Mouse (Mus musculus) MEL (cell line): Measurements from ENCODE around the gene Ibsp. TPM values are rescaled to one million over a fixed set of nuclear protein-coding genes. Genes with fewer than 3 reads are reported as not detected.

ENCODE experiments used
- DNase-seq: peaks from one replicate; pipeline ENCODE4 v3.0.0; 2011; ENCODE audit warnings: low read depth, low spot score
- H3K27ac ChIP-seq: 2 replicates; pipeline ENCODE4 v1.5.1; 2012; ENCODE audit warnings: low read depth, mild to moderate bottlenecking, control low read depth, low read length, moderate library complexity; ENCODE audit not compliant: control insufficient read depth
- H3K27me3 ChIP-seq, 2 experiments: fragments of 150-350 bp in 1 of 2; sonication (generic) in 1 of 2; 2 replicates each; pipeline ENCODE4 v1.6.1; 2012; ENCODE audit warnings: low read length in 2 of 2, mild to moderate bottlenecking in 2 of 2, improper control_type of control experiment in 1 of 2, moderate library complexity in 1 of 2; ENCODE audit not compliant: insufficient read depth in 2 of 2, control insufficient read depth in 1 of 2
- H3K36me3 ChIP-seq, 2 experiments: 2 replicates each; pipeline ENCODE4 v1.6.1; 2012 to 2014; ENCODE audit warnings: low read length in 2 of 2, improper control_type of control experiment in 1 of 2, inconsistent platforms in 1 of 2, mild to moderate bottlenecking in 1 of 2; ENCODE audit not compliant: insufficient read depth in 2 of 2, control insufficient read depth in 1 of 2
- H3K4me1 ChIP-seq, 2 experiments: fragments of 150-350 bp in 1 of 2; sonication (generic) in 1 of 2; 2 replicates each; pipeline ENCODE4 v1.6.1; 2012; ENCODE audit warnings: low read length in 2 of 2, improper control_type of control experiment in 1 of 2, mild to moderate bottlenecking in 1 of 2; ENCODE audit not compliant: insufficient read depth in 2 of 2, control insufficient read depth in 1 of 2
- H3K4me3 ChIP-seq, 2 experiments: fragments of 150-350 bp in 1 of 2; sonication (generic) in 1 of 2; 2 replicates each; pipeline ENCODE4 v1.5.1; 2012; ENCODE audit warnings: low read depth in 2 of 2, low read length in 2 of 2, mild to moderate bottlenecking in 2 of 2, moderate library complexity in 2 of 2, control low read depth in 1 of 2, improper control_type of control experiment in 1 of 2; ENCODE audit not compliant: control insufficient read depth in 1 of 2, insufficient read depth in 1 of 2
- H3K79me2 ChIP-seq: 2 replicates; pipeline ENCODE4 v1.6.1; 2012; ENCODE audit warnings: mild to moderate bottlenecking, low read length, moderate library complexity; ENCODE audit not compliant: control insufficient read depth, poor library complexity, insufficient read depth
- H3K9ac ChIP-seq: 2 replicates; pipeline ENCODE4 v1.6.1; 2012; ENCODE audit warnings: low read depth, mild to moderate bottlenecking, control low read depth, low read length, moderate library complexity; ENCODE audit not compliant: control insufficient read depth, poor library complexity, severe bottlenecking
- H3K9me3 ChIP-seq: fragments of 150-350 bp; sonication (generic); replicated peaks from 2 replicates; pipeline ENCODE4 v1.6.1; 2012; ENCODE audit warnings: mild to moderate bottlenecking, low read length, improper control_type of control experiment, moderate library complexity; ENCODE audit not compliant: insufficient read depth
- BHLHE40 ChIP-seq: IDR thresholded peaks from 2 replicates; pipeline ENCODE4 v1.6.1; 2012; ENCODE audit warnings: low read depth, mild to moderate bottlenecking, inconsistent platforms, low read length, improper control_type of control experiment, borderline replicate concordance
- ELF1 ChIP-seq: IDR thresholded peaks from 2 replicates; pipeline ENCODE4 v1.6.1; 2014; ENCODE audit warnings: low read depth, mild to moderate bottlenecking, inconsistent platforms, low read length, improper control_type of control experiment, moderate library complexity
- EP300 ChIP-seq, 2 experiments: IDR thresholded peaks; 2 replicates each; pipeline ENCODE4 v1.6.1; 2011; ENCODE audit warnings: improper control_type of control experiment in 2 of 2, low read length in 2 of 2, low read depth in 1 of 2, mild to moderate bottlenecking in 1 of 2
- ETS1 ChIP-seq: IDR thresholded peaks from 2 replicates; pipeline ENCODE4 v1.6.1; 2012; ENCODE audit warnings: low read depth, mild to moderate bottlenecking, inconsistent platforms, low read length, improper control_type of control experiment, moderate library complexity
- GABPA ChIP-seq: IDR thresholded peaks from 2 replicates; pipeline ENCODE4 v1.6.1; 2012; ENCODE audit warnings: low read depth, mild to moderate bottlenecking, inconsistent platforms, low read length, improper control_type of control experiment, moderate library complexity
- GATA1 ChIP-seq: IDR thresholded peaks from 2 replicates; pipeline ENCODE4 v1.6.1; 2011; ENCODE audit warnings: low read depth, low read length, improper control_type of control experiment
- HCFC1 ChIP-seq: IDR thresholded peaks from 2 replicates; pipeline ENCODE4 v1.6.1; 2012; ENCODE audit warnings: low read depth, mild to moderate bottlenecking, inconsistent platforms, low read length, improper control_type of control experiment, moderate library complexity
- JUND ChIP-seq: IDR thresholded peaks from 2 replicates; pipeline ENCODE4 v1.6.1; 2011; ENCODE audit warnings: low read depth, mild to moderate bottlenecking, improper control_type of control experiment, low read length
- MAFK ChIP-seq: IDR thresholded peaks from 2 replicates; pipeline ENCODE4 v1.6.1; 2011; ENCODE audit warnings: low read depth, mild to moderate bottlenecking, low read length, improper control_type of control experiment, borderline replicate concordance
- MAZ ChIP-seq: IDR thresholded peaks from 2 replicates; pipeline ENCODE4 v1.6.1; 2012; ENCODE audit warnings: low read depth, mild to moderate bottlenecking, inconsistent platforms, low read length, improper control_type of control experiment
- MEF2A ChIP-seq: IDR thresholded peaks from 2 replicates; pipeline ENCODE4 v1.6.1; 2014; ENCODE audit warnings: low read depth, mild to moderate bottlenecking, inconsistent platforms, low read length, improper control_type of control experiment; ENCODE audit not compliant: poor library complexity, insufficient replicate concordance, severe bottlenecking; ENCODE audit errors: extremely low read depth
- MYB ChIP-seq: IDR thresholded peaks from 2 replicates; pipeline ENCODE4 v1.6.1; 2011; ENCODE audit warnings: mild to moderate bottlenecking, low read depth, low read length, improper control_type of control experiment
- RCOR1 ChIP-seq: IDR thresholded peaks from 2 replicates; pipeline ENCODE4 v1.6.1; 2012; ENCODE audit warnings: low read depth, mild to moderate bottlenecking, inconsistent platforms, low read length, improper control_type of control experiment
- SIN3A ChIP-seq: IDR thresholded peaks from 2 replicates; pipeline ENCODE4 v1.6.1; 2012; ENCODE audit warnings: low read length, improper control_type of control experiment, inconsistent platforms
- TAL1 ChIP-seq: IDR thresholded peaks from 2 replicates; pipeline ENCODE4 v1.6.1; 2012; ENCODE audit warnings: mild to moderate bottlenecking, inconsistent platforms, low read length, moderate library complexity, mixed read lengths
- TBP ChIP-seq: IDR thresholded peaks from 2 replicates; pipeline ENCODE4 v1.8.0; 2011; ENCODE audit warnings: low read depth, low read length, improper control_type of control experiment
- UBTF ChIP-seq: IDR thresholded peaks from 2 replicates; pipeline ENCODE4 v1.6.1; 2012; ENCODE audit warnings: low read depth, mild to moderate bottlenecking, inconsistent platforms, low read length, improper control_type of control experiment, moderate library complexity, borderline replicate concordance; ENCODE audit not compliant: insufficient read depth
- USF2 ChIP-seq, 2 experiments: IDR thresholded peaks; 2 replicates each; pipeline ENCODE4 v1.6.1; 2011 to 2012; ENCODE audit warnings: improper control_type of control experiment in 2 of 2, low read length in 2 of 2, borderline replicate concordance in 1 of 2, inconsistent platforms in 1 of 2, low read depth in 1 of 2, mild to moderate bottlenecking in 1 of 2; ENCODE audit not compliant: insufficient read depth in 1 of 2
- ZC3H11A ChIP-seq: IDR thresholded peaks from 2 replicates; pipeline ENCODE4 v1.6.1; 2012; ENCODE audit warnings: low read depth, mild to moderate bottlenecking, inconsistent platforms, low read length, improper control_type of control experiment
- ZKSCAN1 ChIP-seq: IDR thresholded peaks from 2 replicates; pipeline ENCODE4 v1.6.1; 2012; ENCODE audit warnings: low read depth, mild to moderate bottlenecking, inconsistent platforms, low read length, improper control_type of control experiment, moderate library complexity
- ZMIZ1 ChIP-seq: IDR thresholded peaks from 2 replicates; pipeline ENCODE4 v1.6.1; 2012; ENCODE audit warnings: low read depth, mild to moderate bottlenecking, inconsistent platforms, low read length, improper control_type of control experiment, moderate library complexity
- polyA plus RNA-seq, 2 experiments: library from polyadenylated mRNA; stranded (reverse) in 1 of 2; unstranded in 1 of 2; fragments of >175 nt in 1 of 2; fragments of >200 nt in 1 of 2; gene quantifications; 2 replicates each; pipeline versions ENCODE4 v1.2.1 to v1.2.4; 2012; ENCODE audit warnings: low replicate concordance in 2 of 2, low read depth in 1 of 2; ENCODE audit not compliant: insufficient read length in 2 of 2, insufficient read depth in 1 of 2, missing spikeins in 1 of 2
- total RNA-seq: library from RNA; depleted of rRNA; stranded (reverse); fragments of 300-350 nt; gene quantifications from 2 replicates; pipeline ENCODE4 v1.2.3, GENCODE M21; 2012

Ibsp gene
- total and polyA plus RNA-seq, 3 experiments = not detected

GRCm38 (mm10) chr5:104351874-104352273 is 52.9 kb downstream of the Ibsp start:
- no peak for TF ChIP-seq ZC3H11A
- TF ChIP-seq TAL1 = no peak
- TF ChIP-seq ZKSCAN1 = no peak
- TF ChIP-seq ETS1 = no peak
- no peak for TF ChIP-seq GABPA
- no peak for TF ChIP-seq UBTF
- TF ChIP-seq SIN3A = no peak
- no peak for TF ChIP-seq EP300 (IDR thresholded peaks at IDR 0.05; ENCODE audit: low read depth in 1 of 2, low read length in 2 of 2)
- TF ChIP-seq RCOR1 = no peak
- TF ChIP-seq BHLHE40 = no peak
- TF ChIP-seq, all 39 proteins: peak for 0
- H3K79me2 ChIP-seq = no peaks in the 10 kb centered on the region
- no peak overlapping the region for H3K9ac ChIP-seq
- H3K4me1 ChIP-seq = no peaks in the 10 kb centered on the region
- no peaks in the 10 kb centered on the region for H3K9me3 ChIP-seq
- H3K27me3 ChIP-seq = no peaks in the 10 kb centered on the region
- no peaks in the 10 kb centered on the region for H3K36me3 ChIP-seq
- H3K27ac ChIP-seq = no peak overlapping the region
- DNase-seq = no peak
- no peak overlapping the region for H3K4me3 ChIP-seq

GRCm38 (mm10) chr5:104357575-104357974 is 58.6 kb downstream of the Ibsp start:
- no peaks in the 10 kb centered on the region for H3K79me2 ChIP-seq
- no peaks in the 10 kb centered on the region for H3K4me1 ChIP-seq

GRCm38 (mm10) chr5:104358592-104358991 is 59.6 kb downstream of the Ibsp start:
- Histone ChIP-seq H3K4me3 (no peak overlapping the region), H3K27ac (no peak overlapping the region)

More at GRCm38 (mm10) chr5:104357575-104357974, 58.6 kb downstream of the Ibsp start:
- no peak overlapping the region for H3K9ac ChIP-seq
- H3K27me3 ChIP-seq = no peaks in the 10 kb centered on the region
- no peak overlapping the region for H3K4me3 ChIP-seq
- TF ChIP-seq ELF1 (no peak), USF2 (IDR thresholded peaks at IDR 0.05; ENCODE audit: borderline replicate concordance in 1 of 2, insufficient read depth in 1 of 2, low read depth in 1 of 2, low read length in 2 of 2) (no peak), ZKSCAN1 (no peak), MAZ (no peak)
- H3K36me3 ChIP-seq = no peaks in the 10 kb centered on the region
- no peak for DNase-seq
- no peak overlapping the region for H3K27ac ChIP-seq
- no peaks in the 10 kb centered on the region for H3K9me3 ChIP-seq

More at GRCm38 (mm10) chr5:104358592-104358991, 59.6 kb downstream of the Ibsp start:
- Histone ChIP-seq H3K27me3 (no peaks in the 10 kb centered on the region), H3K79me2 (no peaks in the 10 kb centered on the region), H3K9me3 (no peaks in the 10 kb centered on the region), H3K9ac (no peak overlapping the region), H3K36me3 (no peaks in the 10 kb centered on the region), H3K4me1 (no peaks in the 10 kb centered on the region)
- no peak for DNase-seq
- TF ChIP-seq MAZ (no peak), JUND (no peak), TBP (no peak), USF2 (IDR thresholded peaks at IDR 0.05; ENCODE audit: borderline replicate concordance in 1 of 2, insufficient read depth in 1 of 2, low read depth in 1 of 2, low read length in 2 of 2) (no peak), MYB (no peak), EP300 (IDR thresholded peaks at IDR 0.05; ENCODE audit: low read depth in 1 of 2, low read length in 2 of 2) (no peak), MEF2A (no peak), ZC3H11A (no peak), ZMIZ1 (no peak), MAFK (no peak), GATA1 (no peak), ZKSCAN1 (no peak), HCFC1 (no peak)
